Mouse (Mus musculus): ENCODE measurements around the gene Atf3. TPM values are rescaled to one million over a fixed set of nuclear protein-coding genes. Genes with fewer than 3 reads are reported as not detected.
"Not testable (repeated sequence)": the region's sequence is repeated elsewhere in the genome, so short reads cannot be mapped to it uniquely, and the experiment has no call there.

The Atf3 gene
- polyA plus RNA-seq, 1 experiment from 2014 or later = 14.0 TPM

DNA sequence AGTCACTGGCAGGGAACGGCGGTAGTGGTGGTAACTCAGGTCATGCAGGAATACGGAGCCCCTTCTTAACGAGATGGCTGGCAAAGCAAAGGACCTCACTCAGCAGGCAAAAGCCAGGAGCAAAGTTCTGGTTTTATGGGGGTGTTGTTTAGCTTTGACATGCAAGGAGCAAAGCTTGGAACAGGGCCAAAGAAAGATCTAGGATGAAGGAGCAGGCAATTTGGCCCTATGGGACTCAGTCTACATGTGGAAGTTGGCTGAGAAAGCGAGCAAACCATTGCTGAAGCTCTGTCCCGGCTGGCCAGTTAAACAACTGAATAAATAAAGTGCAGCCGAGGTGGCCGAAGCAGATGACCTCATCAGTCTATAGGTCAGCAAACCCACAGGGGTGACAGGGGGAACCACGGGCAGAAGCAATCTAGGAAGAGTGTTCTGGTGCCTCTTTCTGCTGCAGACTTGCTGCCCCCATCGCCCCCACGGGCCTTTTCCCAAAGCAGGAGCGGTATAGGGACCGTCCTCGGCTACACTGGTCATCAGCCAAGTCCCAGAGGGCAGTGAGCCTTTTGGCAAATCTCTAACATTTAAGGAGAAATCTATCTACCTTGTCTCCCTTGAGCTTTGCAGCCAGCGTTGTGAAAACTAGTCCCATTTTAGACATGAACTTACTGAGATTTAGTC lies 39.2 kb downstream of the Atf3 start:
- Histone ChIP-seq H3K9me3 (no peaks in the 10 kb centered on the region), H3K27me3 (replicated peaks) (no peaks in the 10 kb centered on the region; the same call in 1 of the 2 replicates), H3K36me3 (peaks cover 35% of the 10 kb centered on the region), H3K4me1 (peaks cover 51% of the 10 kb centered on the region), H3K4me3 (no peak overlapping the region), H3K4me2 (peak overlapping the region; percentile 24; the same call in 1 of the 2 replicates), H3K9ac (0 out of 2 replicates have a peak overlapping the region, but pooled peaks have one; percentile 29), H3K27ac (replicated peaks) (no peak overlapping the region)
- ATAC-seq (ENCODE audit: extremely low read depth, insufficient number of reproducible peaks, low FRiP score, low TSS enrichment) = no peak
- 45% methylated on average over 15 of the region's 15 CpGs for WGBS

DNA sequence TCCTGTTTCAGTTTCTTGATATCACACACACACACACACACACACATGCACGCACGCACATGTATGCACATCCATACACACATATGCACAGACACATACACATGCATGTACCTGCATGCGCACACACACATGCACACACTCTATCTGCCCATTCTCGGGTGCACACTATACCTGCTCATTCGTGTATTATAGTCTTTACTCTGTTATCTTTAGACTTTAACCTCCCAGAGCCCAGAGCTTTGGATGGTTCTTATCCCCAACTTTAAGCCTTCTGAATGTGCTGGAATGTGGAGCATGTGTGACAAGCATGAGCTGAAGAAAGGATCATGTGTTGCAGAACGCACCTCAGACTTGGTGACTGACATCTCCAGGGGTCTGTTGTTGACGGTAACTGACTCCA lies 41.0 kb downstream of the Atf3 start:
- Histone ChIP-seq H3K9me3 (no peaks in the 10 kb centered on the region), H3K4me2 (no peak overlapping the region), H3K27me3 (replicated peaks) (no peaks in the 10 kb centered on the region; the same call in 1 of the 2 replicates), H3K4me3 (no peak overlapping the region), H3K36me3 (peaks cover 50% of the 10 kb centered on the region), H3K27ac (replicated peaks) (no peak overlapping the region), H3K4me1 (peaks cover 50% of the 10 kb centered on the region), H3K9ac (no peak overlapping the region)
- ATAC-seq (ENCODE audit: extremely low read depth, insufficient number of reproducible peaks, low FRiP score, low TSS enrichment) = no peak
- 58% methylated on average over 7 of the region's 7 CpGs for WGBS

GRCm38 (mm10) chr1:191172487-191172886 lies 45.4 kb downstream of the Atf3 start:
- Histone ChIP-seq H3K4me1 (peaks cover 6% of the 10 kb centered on the region), H3K4me2 (no peak overlapping the region), H3K4me3 (no peak overlapping the region), H3K36me3 (peaks cover 78% of the 10 kb centered on the region), H3K27ac (replicated peaks) (no peak overlapping the region), H3K27me3 (replicated peaks) (no peaks in the 10 kb centered on the region), H3K9ac (no peak overlapping the region), H3K9me3 (no peaks in the 10 kb centered on the region)
- no peak for ATAC-seq (ENCODE audit: extremely low read depth, insufficient number of reproducible peaks, low FRiP score, low TSS enrichment)
- WGBS = 11% methylated on average over 6 of the region's 6 CpGs

DNA sequence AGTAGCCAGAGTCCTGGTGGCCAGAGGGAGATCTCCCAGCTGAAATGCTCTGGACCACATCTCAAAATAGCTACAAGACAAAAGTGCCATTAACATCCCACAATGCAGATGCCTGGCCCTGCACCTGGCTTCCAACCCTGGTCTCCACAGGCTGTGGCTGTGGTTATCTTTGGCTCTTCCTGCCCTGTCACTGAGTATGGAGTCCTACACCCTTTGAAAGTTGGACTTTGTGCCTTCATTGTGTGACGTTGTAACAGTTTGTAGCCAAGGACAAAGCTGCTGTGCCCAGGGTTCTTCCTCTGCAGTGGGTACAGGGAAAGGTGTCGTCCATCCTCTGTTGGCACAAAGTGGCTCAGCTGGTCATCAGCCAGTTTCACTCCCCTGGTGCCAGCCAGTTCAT lies 47.4 kb downstream of the Atf3 start:
- Histone ChIP-seq H3K4me2 (no peak overlapping the region), H3K4me1 (no peaks in the 10 kb centered on the region), H3K36me3 (peaks cover 58% of the 10 kb centered on the region), H3K27me3 (replicated peaks) (no peaks in the 10 kb centered on the region), H3K9me3 (no peaks in the 10 kb centered on the region), H3K4me3 (no peak overlapping the region), H3K27ac (replicated peaks) (no peak overlapping the region), H3K9ac (no peak overlapping the region)
- ATAC-seq (ENCODE audit: extremely low read depth, insufficient number of reproducible peaks, low FRiP score, low TSS enrichment) = no peak
- WGBS = 59% methylated on average over 2 of the region's 2 CpGs

- no peaks in the 10 kb centered on the region for H3K9me3 ChIP-seq
- H3K9ac ChIP-seq = no peak overlapping the region
- no peaks in the 10 kb centered on the region for H3K27me3 ChIP-seq (replicated peaks)
- no peaks in the 10 kb centered on the region for H3K4me1 ChIP-seq
- no peak overlapping the region for H3K4me3 ChIP-seq
- H3K36me3 ChIP-seq = peaks cover 21% of the 10 kb centered on the region
- no peak overlapping the region for H3K27ac ChIP-seq (replicated peaks)
- no peak for ATAC-seq (ENCODE audit: extremely low read depth, insufficient number of reproducible peaks, low FRiP score, low TSS enrichment)
- H3K4me2 ChIP-seq = no peak overlapping the region
- 63% methylated on average over 4 of the region's 4 CpGs for WGBS
These were observed 51.6 kb downstream of the Atf3 start for GRCm38 (mm10) chr1:191166189-191166588.

DNA sequence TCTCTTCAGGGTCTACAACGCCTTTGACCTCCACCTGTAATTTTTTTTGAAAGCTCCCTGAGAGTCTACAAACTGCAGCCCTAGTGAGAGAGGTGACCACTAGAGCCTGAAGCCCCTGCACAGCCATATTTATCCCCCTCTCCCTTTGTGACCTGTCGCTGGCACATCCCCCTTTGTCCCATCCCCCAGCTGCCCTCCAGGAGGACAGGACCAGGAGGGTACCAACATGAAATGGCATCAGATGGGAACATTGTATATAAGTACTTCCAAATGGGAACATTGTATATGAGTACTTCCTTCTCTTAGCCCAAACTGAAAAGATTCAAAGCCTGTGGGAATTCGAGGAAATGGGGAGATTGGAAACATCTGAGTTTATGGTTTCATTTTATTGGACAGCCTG lies 53.1 kb downstream of the Atf3 start, which contains the start of gene Fam71a:
TSS of gene Fam71a (minus strand) at position 101 of the 400 bp plus-strand sequence.
- WGBS = 69% methylated on average over 3 of the region's 3 CpGs
- H3K4me1 ChIP-seq = no peaks in the 10 kb centered on the region
- no peak for ATAC-seq (ENCODE audit: extremely low read depth, insufficient number of reproducible peaks, low FRiP score, low TSS enrichment)

GRCm38 (mm10) chr1:191154314-191154713 lies 63.5 kb downstream of the Atf3 start:
- Histone ChIP-seq H3K9ac (no peak overlapping the region), H3K36me3 (no peaks in the 10 kb centered on the region), H3K27me3 (replicated peaks) (no peaks in the 10 kb centered on the region), H3K27ac (replicated peaks) (peak overlapping the region; percentile 85), H3K4me2 (no peak overlapping the region), H3K4me3 (no peak overlapping the region), H3K9me3 (peaks cover 8% of the 10 kb centered on the region; the same call in 1 of the 2 replicates), H3K4me1 (peaks cover 12% of the 10 kb centered on the region)
- 25% methylated on average over 3 of the region's 3 CpGs for WGBS
- ATAC-seq (ENCODE audit: extremely low read depth, insufficient number of reproducible peaks, low FRiP score, low TSS enrichment) = no peak

More for the DNA sequence above, 53.1 kb downstream of the Atf3 start, which contains the start of gene Fam71a:
- Histone ChIP-seq H3K36me3 (peaks cover 7% of the 10 kb centered on the region), H3K4me3 (no peak within 1 kb of the TSS), H3K27me3 (replicated peaks) (no peaks in the 10 kb centered on the region), H3K4me2 (no peak within 1 kb of the TSS), H3K27ac (replicated peaks) (no peak within 1 kb of the TSS), H3K9ac (no peak within 1 kb of the TSS), H3K9me3 (no peaks in the 10 kb centered on the region; the same call in 1 of the 2 replicates)

GRCm38 (mm10) chr1:191153052-191153451 lies 64.8 kb downstream of the Atf3 start:
- H3K4me2 ChIP-seq = no peak overlapping the region
- ATAC-seq (ENCODE audit: extremely low read depth, insufficient number of reproducible peaks, low FRiP score, low TSS enrichment) = no peak
- no peak overlapping the region for H3K4me3 ChIP-seq
- H3K4me1 ChIP-seq = peaks cover 12% of the 10 kb centered on the region
- H3K9me3 ChIP-seq = peaks cover 8% of the 10 kb centered on the region; the same call in 1 of the 2 replicates
- 14% methylated on average over 4 of the region's 4 CpGs for WGBS
- no peaks in the 10 kb centered on the region for H3K36me3 ChIP-seq
- H3K9ac ChIP-seq = no peak overlapping the region
- H3K27ac ChIP-seq (replicated peaks) = peak overlapping the region; percentile 85; the same call in 1 of the 2 replicates
- H3K27me3 ChIP-seq (replicated peaks) = no peaks in the 10 kb centered on the region

DNA sequence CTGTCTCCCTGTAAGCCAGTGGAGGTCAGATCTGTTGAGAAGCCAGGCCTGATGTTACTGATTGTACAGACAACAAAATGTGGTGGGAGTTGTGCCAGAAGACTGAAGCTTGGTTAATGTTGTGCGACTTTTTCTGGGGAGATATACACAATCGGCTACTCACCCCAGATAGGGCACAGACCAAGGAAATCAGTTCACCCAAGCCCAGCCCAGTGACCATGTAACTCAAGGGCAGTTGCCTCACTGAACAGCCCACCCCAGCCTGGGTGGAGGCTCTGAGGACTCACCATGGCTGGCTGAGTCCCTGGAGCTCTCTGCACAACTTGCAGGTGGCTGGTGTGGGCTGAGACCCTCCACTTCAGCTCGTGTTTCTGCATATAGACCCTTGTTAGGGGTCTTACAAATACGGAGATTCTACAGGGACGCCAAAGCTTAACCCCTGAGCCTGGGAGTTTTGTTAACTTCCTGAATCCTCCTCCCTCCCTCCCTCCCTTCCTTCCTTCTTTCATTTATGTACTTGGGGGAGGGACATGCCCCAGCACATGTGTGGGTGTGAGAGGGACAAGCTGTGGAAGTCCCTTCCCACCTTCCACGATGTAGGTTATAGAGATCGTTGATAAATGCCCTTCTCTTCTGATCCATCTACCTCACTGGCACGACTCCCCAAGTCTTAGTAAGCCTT lies 66.8 kb downstream of the Atf3 start:
- no peak overlapping the region for H3K4me2 ChIP-seq
- H3K4me3 ChIP-seq = no peak overlapping the region
- H3K27me3 ChIP-seq (replicated peaks) = no peaks in the 10 kb centered on the region
- no peaks in the 10 kb centered on the region for H3K36me3 ChIP-seq
- no peak overlapping the region for H3K9ac ChIP-seq
- no peaks in the 10 kb centered on the region for H3K9me3 ChIP-seq
- peak overlapping the region; percentile 28; the same call in 1 of the 2 replicates for H3K27ac ChIP-seq (replicated peaks)
- H3K4me1 ChIP-seq = peaks cover 12% of the 10 kb centered on the region
- 58% methylated on average over 8 of the region's 8 CpGs for WGBS
- ATAC-seq (ENCODE audit: extremely low read depth, insufficient number of reproducible peaks, low FRiP score, low TSS enrichment) = no peak

GRCm38 (mm10) chr1:191149489-191149888 lies 68.3 kb downstream of the Atf3 start:
- not testable (repeated sequence) for H3K4me3 ChIP-seq; H3K36me3 ChIP-seq; ATAC-seq (ENCODE audit: extremely low read depth, insufficient number of reproducible peaks, low FRiP score, low TSS enrichment); H3K9me3 ChIP-seq; H3K4me1 ChIP-seq; H3K9ac ChIP-seq; H3K4me2 ChIP-seq; H3K27me3 ChIP-seq (replicated peaks); H3K27ac ChIP-seq (replicated peaks)
- WGBS = 72% methylated on average over 5 of the region's 5 CpGs

DNA sequence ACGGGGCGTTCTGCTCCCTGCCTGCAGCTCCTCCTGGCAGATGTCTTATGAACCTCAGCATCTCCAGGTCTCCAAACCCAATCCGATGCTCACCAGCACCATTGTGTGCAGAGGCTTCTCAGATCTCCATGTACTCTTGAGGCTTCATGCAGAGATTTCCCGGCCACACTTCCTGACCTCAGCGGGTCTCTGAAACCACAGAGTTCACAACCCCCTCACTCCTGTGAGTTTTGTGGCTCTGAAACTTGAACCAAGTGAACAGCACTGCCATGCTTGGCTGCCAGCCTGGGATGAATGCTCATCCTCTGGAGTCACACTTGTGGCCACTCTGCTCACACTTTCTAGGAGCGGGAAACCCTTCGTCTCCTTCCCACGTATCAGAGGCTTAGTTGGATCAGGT lies 76.9 kb downstream of the Atf3 start:
- WGBS = 80% methylated on average over 8 of the region's 8 CpGs
- no peaks in the 10 kb centered on the region for H3K36me3 ChIP-seq

More for the DNA sequence above, 76.9 kb downstream of the Atf3 start:
- no peak for ATAC-seq (ENCODE audit: extremely low read depth, insufficient number of reproducible peaks, low FRiP score, low TSS enrichment)
- 0 out of 2 replicates have a peak, but pooled peaks cover 4% of the 10 kb centered on the region for H3K9me3 ChIP-seq
- peaks cover 9% of the 10 kb centered on the region; the same call in 1 of the 2 replicates for H3K4me1 ChIP-seq
- H3K9ac ChIP-seq = no peak overlapping the region
- H3K4me2 ChIP-seq = no peak overlapping the region
- no peak overlapping the region for H3K27ac ChIP-seq (replicated peaks)
- no peak overlapping the region for H3K4me3 ChIP-seq
- H3K27me3 ChIP-seq (replicated peaks) = no peaks in the 10 kb centered on the region

Measured in heart, embryonic 13.5 days (tissue).